Mouse (Mus musculus): Measurements from ENCODE around the gene Atp23. TPM values are rescaled to one million over a fixed set of nuclear protein-coding genes. Genes with fewer than 3 reads are reported as not detected.

Atp23 gene
- polyA plus RNA-seq, 1 experiment from 2014 or later, result 22.6 TPM

- Histone ChIP-seq H3K9ac (ENCODE audit: low read depth, low read length) (no peak overlapping the region), H3K4me2 (ENCODE audit: low read length) (no peak overlapping the region), H3K4me1 (replicated peaks; ENCODE audit: insufficient read depth, low read length) (no peaks in the 10 kb centered on the region), H3K27ac (no peak overlapping the region), H3K9me3 (replicated peaks; ENCODE audit: low read length) (no peaks in the 10 kb centered on the region), H3K36me3 (ENCODE audit: insufficient read depth, low read length) (no peaks in the 10 kb centered on the region), H3K4me3 (replicated peaks; ENCODE audit: low read depth, low read length) (no peak overlapping the region), H3K27me3 (ENCODE audit: insufficient read depth, low read length) (no peaks in the 10 kb centered on the region)
- ATAC-seq (replicated peaks; ENCODE audit: low FRiP score, low read depth) (no peak), DNase-seq (ENCODE audit: low spot score) (no peak)
- 53% methylated on average over 3 of the region's 3 CpGs for WGBS
- TF ChIP-seq CTCF (IDR thresholded peaks at IDR 0.05; ENCODE audit: low read depth), result no peak
Observed at GRCm38 (mm10) chr10:126822418-126822817, 78.7 kb downstream of the Atp23 start.

Other genes with a start within 250 kb of the Atp23 start
- gene Ctdsp2, start 77.4 kb upstream of the Atp23 start, polyA plus RNA-seq (2015; fragmentation: Nextera tagmentation; extraction: Ambion mirVana), result 62.4 and 68.5 TPM in 2 replicates
- gene Avil, start 99.4 kb upstream of the Atp23 start, polyA plus RNA-seq (2015; fragmentation: Nextera tagmentation; extraction: Ambion mirVana), result 0.07 and 0.10 TPM in 2 replicates
- gene Tsfm, start 129.5 kb upstream of the Atp23 start, polyA plus RNA-seq (2015; fragmentation: Nextera tagmentation; extraction: Ambion mirVana), result 97.3 and 109 TPM in 2 replicates
- 37.4 and 40.2 TPM in 2 replicates for gene Mettl1, start 140.1 kb upstream of the Atp23 start, polyA plus RNA-seq (2015; fragmentation: Nextera tagmentation; extraction: Ambion mirVana)
- gene Eef1akmt3, start 140.2 kb upstream of the Atp23 start, polyA plus RNA-seq (2015; fragmentation: Nextera tagmentation; extraction: Ambion mirVana), result 0.89 and 1.3 TPM in 2 replicates
- 38.9 and 58.0 TPM in 2 replicates for gene Cyp27b1, start 146.9 kb upstream of the Atp23 start, polyA plus RNA-seq (2015; fragmentation: Nextera tagmentation; extraction: Ambion mirVana)
- gene March9, start 158.8 kb upstream of the Atp23 start, polyA plus RNA-seq (2015; fragmentation: Nextera tagmentation; extraction: Ambion mirVana), result 1.6 and 1.9 TPM in 2 replicates
- gene Cdk4, start 162.2 kb upstream of the Atp23 start, polyA plus RNA-seq (2015; fragmentation: Nextera tagmentation; extraction: Ambion mirVana), result 1,113 and 1,153 TPM in 2 replicates
- 157 and 171 TPM in 2 replicates for gene Tspan31, start 168.9 kb upstream of the Atp23 start, polyA plus RNA-seq (2015; fragmentation: Nextera tagmentation; extraction: Ambion mirVana)
- gene Agap2, start 173.9 kb upstream of the Atp23 start, polyA plus RNA-seq (2015; fragmentation: Nextera tagmentation; extraction: Ambion mirVana), result 0.04 and 0.09 TPM in 2 replicates
- 107 and 114 TPM in 2 replicates for gene Os9, start 219.8 kb upstream of the Atp23 start, polyA plus RNA-seq (2015; fragmentation: Nextera tagmentation; extraction: Ambion mirVana)

Data from kidney, postnatal 0 days (tissue).